Mouse (Mus musculus) MEL (cell line): ENCODE measurements around the gene Llgl1.

Experiments
- CHD1 ChIP-seq: IDR thresholded peaks from 2 replicates; pipeline ENCODE4 v1.6.1; 2012; ENCODE audit warnings: low read depth, mild to moderate bottlenecking, inconsistent platforms, low read length, improper control_type of control experiment
- CTCF ChIP-seq, 3 experiments: IDR thresholded peaks in 2 of 3; conservative IDR thresholded peaks in 1 of 3; 2 replicates each; pipeline ENCODE4 v1.5.1; 2011 to 2012; ENCODE audit warnings: low read length in 3 of 3, low read depth in 2 of 3, mild to moderate bottlenecking in 2 of 3, improper control_type of control experiment in 1 of 3, inconsistent platforms in 1 of 3, mixed read lengths in 1 of 3, moderate library complexity in 1 of 3; ENCODE audit not compliant: control insufficient read depth in 1 of 3, insufficient read depth in 1 of 3, poor library complexity in 1 of 3, severe bottlenecking in 1 of 3
- EP300 ChIP-seq, 2 experiments: IDR thresholded peaks; 2 replicates each; pipeline ENCODE4 v1.6.1; 2011; ENCODE audit warnings: improper control_type of control experiment in 2 of 2, low read length in 2 of 2, low read depth in 1 of 2, mild to moderate bottlenecking in 1 of 2
- MAX ChIP-seq: IDR thresholded peaks from 2 replicates; pipeline ENCODE4 v1.6.1; 2011; ENCODE audit warnings: low read length, improper control_type of control experiment
- MXI1 ChIP-seq: IDR thresholded peaks from 2 replicates; pipeline ENCODE4 v1.6.1; 2011; ENCODE audit warnings: mild to moderate bottlenecking, low read depth, low read length, improper control_type of control experiment
- POLR2A ChIP-seq, 2 experiments: IDR thresholded peaks; 2 replicates each; pipeline ENCODE4 v1.6.1; 2011 to 2012; ENCODE audit warnings: low read length in 2 of 2, mild to moderate bottlenecking in 2 of 2, control low read depth in 1 of 2, improper control_type of control experiment in 1 of 2, low read depth in 1 of 2, moderate library complexity in 1 of 2; ENCODE audit not compliant: control insufficient read depth in 1 of 2, insufficient read depth in 1 of 2, poor library complexity in 1 of 2
- POLR2AphosphoS2 ChIP-seq: IDR thresholded peaks from 2 replicates; pipeline ENCODE4 v1.6.1; 2011; ENCODE audit warnings: low read length, improper control_type of control experiment
- RAD21 ChIP-seq: IDR thresholded peaks from 2 replicates; pipeline ENCODE4 v1.6.1; 2011; ENCODE audit warnings: mild to moderate bottlenecking, low read depth, low read length, improper control_type of control experiment
- TAL1 ChIP-seq: IDR thresholded peaks from 2 replicates; pipeline ENCODE4 v1.6.1; 2012; ENCODE audit warnings: mild to moderate bottlenecking, inconsistent platforms, low read length, moderate library complexity, mixed read lengths
- UBTF ChIP-seq: IDR thresholded peaks from 2 replicates; pipeline ENCODE4 v1.6.1; 2012; ENCODE audit warnings: low read depth, mild to moderate bottlenecking, inconsistent platforms, low read length, improper control_type of control experiment, moderate library complexity, borderline replicate concordance; ENCODE audit not compliant: insufficient read depth

DNA sequence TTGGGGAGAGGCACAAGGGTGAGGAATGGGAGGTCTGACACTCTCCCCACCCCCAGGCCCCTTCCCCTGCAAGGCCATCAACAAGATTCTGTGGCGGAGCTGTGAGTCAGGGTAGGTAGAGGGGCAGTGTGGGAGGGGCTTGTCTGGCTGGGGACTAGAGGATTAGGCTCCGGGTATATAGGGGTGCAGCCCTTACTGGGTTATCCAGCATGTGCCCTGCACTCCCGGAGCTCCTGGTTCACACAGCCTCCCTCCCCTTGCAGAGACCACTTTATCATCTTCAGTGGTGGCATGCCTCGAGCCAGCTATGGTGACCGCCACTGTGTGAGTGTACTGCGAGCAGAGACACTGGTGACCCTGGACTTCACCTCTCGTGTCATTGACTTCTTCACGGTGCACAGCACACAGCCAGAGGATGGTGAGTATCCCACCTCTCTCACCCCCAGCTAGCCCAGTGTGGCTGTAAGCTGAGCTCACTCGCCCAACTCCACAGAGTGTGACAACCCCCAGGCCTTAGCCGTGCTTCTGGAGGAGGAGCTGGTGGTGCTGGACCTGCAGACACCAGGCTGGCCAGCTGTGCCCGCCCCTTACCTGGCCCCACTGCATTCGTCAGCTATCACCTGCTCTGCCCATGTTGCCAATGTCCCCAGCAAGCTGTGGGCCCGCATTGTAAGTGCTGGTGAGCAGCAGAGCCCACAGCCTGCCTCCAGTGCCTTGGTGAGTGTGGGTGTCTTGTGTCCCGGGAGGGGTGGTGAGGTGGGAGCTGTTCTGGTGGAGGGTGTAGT is 7.4 kb downstream of the Llgl1 start:
- TF ChIP-seq MAX (no peak), CTCF (IDR thresholded peaks at IDR 0.05 in 2 of 3, conservative IDR thresholded peaks at IDR 0.05 in 1 of 3; ENCODE audit: control insufficient read depth in 1 of 3, insufficient read depth in 1 of 3, low read depth in 2 of 3, low read length in 3 of 3, poor library complexity in 1 of 3, severe bottlenecking in 1 of 3) (no peak), UBTF (no peak), EP300 (IDR thresholded peaks at IDR 0.05; ENCODE audit: low read depth in 1 of 2, low read length in 2 of 2) (no peak), CHD1 (no peak), POLR2AphosphoS2 (no peak), POLR2A (IDR thresholded peaks at IDR 0.05; ENCODE audit: control insufficient read depth in 1 of 2, insufficient read depth in 1 of 2, low read depth in 1 of 2, low read length in 2 of 2, poor library complexity in 1 of 2) (no peak), TAL1 (no peak), RAD21 (no peak), MXI1 (no peak)
